Mouse (Mus musculus) limb, embryonic 12.5 days (tissue): ENCODE measurements around the gene Rusc1. TPM values are rescaled to one million over a fixed set of nuclear protein-coding genes. Genes with fewer than 3 reads are reported as not detected.
"Not testable (repeated sequence)": the region's sequence is repeated elsewhere in the genome, so short reads cannot be mapped to it uniquely, and the experiment has no call there.

Experiments
- ATAC-seq: fragments of 200-750 bp; cut with Nextera tagmentation; 2 replicates; pipeline ENCODE4 v1.8.0; 2017; ENCODE audit warnings: low read depth, moderate TSS enrichment; ENCODE audit not compliant: insufficient number of reproducible peaks, insufficient read depth, low FRiP score, low TSS enrichment
- H3K27ac ChIP-seq: fragments of 300-500 bp; sonication (generic); 2 replicates; pipeline ENCODE4 v1.5.1; 2016; ENCODE audit warnings: mild to moderate bottlenecking, moderate library complexity
- H3K27me3 ChIP-seq: fragments of 300-500 bp; sonication (generic); 2 replicates; pipeline ENCODE4 v1.6.1; 2016; ENCODE audit warnings: mild to moderate bottlenecking, moderate library complexity
- H3K36me3 ChIP-seq: fragments of 300-500 bp; sonication (generic); 2 replicates; pipeline ENCODE4 v1.6.1; 2016; ENCODE audit warnings: mild to moderate bottlenecking, moderate library complexity
- H3K4me1 ChIP-seq: fragments of 300-500 bp; sonication (generic); replicated peaks from 2 replicates; pipeline ENCODE4 v1.6.1; 2016
- H3K4me2 ChIP-seq: fragments of 300-500 bp; sonication (generic); 2 replicates; pipeline ENCODE4 v1.6.1; 2016; ENCODE audit warnings: mild to moderate bottlenecking, moderate library complexity
- H3K4me3 ChIP-seq: fragments of 300-500 bp; sonication (generic); replicated peaks from 2 replicates; pipeline ENCODE4 v1.5.1; 2016; ENCODE audit warnings: mild to moderate bottlenecking
- H3K9ac ChIP-seq: fragments of 300-500 bp; sonication (generic); replicated peaks from 2 replicates; pipeline ENCODE4 v1.6.1; 2016; ENCODE audit warnings: mild to moderate bottlenecking, moderate library complexity
- H3K9me3 ChIP-seq: fragments of 300-500 bp; sonication (generic); 2 replicates; pipeline ENCODE4 v1.6.1; 2016; ENCODE audit warnings: mild to moderate bottlenecking, moderate library complexity
- WGBS: fragments of 180-500 bp; shearing (Covaris S2); methylation state at CpG from one replicate; pipeline ENCODE4 v1.1.7; 2016; 5-methylcytosine and 5-hydroxymethylcytosine counted together
- polyA plus RNA-seq: library from polyadenylated mRNA; unstranded; fragments of >200 nt; fragmentation: Nextera tagmentation; extraction: Ambion mirVana; gene quantifications from 2 replicates; pipeline ENCODE4 v1.2.1, GENCODE M21; 2016

Gene Rusc1
- polyA plus RNA-seq, 1 experiment from 2014 or later, result 23.7 TPM

GRCm38 (mm10) chr3:89091811-89092508 lies 1.2 kb downstream of the Rusc1 start:
- Histone ChIP-seq H3K27ac (no peak overlapping the region), H3K27me3 (peaks cover 43% of the 10 kb centered on the region), H3K4me1 (peaks cover 43% of the 10 kb centered on the region), H3K36me3 (peaks cover 35% of the 10 kb centered on the region), H3K4me3 (peak overlapping the region; percentile 65), H3K9ac (peak overlapping the region; percentile 42; the same call in 1 of the 2 replicates), H3K9me3 (no peaks in the 10 kb centered on the region), H3K4me2 (peak overlapping the region; percentile 100)
- 8% methylated on average over 20 of the region's 20 CpGs for WGBS
- ATAC-seq, result no peak

- H3K36me3 ChIP-seq, result peaks cover 32% of the 10 kb centered on the region
- H3K4me3 ChIP-seq, result peak overlapping the region; percentile 65
- H3K4me1 ChIP-seq, result peaks cover 46% of the 10 kb centered on the region
- H3K4me2 ChIP-seq, result peak overlapping the region; percentile 100
- peak; percentile 58 for ATAC-seq
- H3K27ac ChIP-seq, result peak overlapping the region; percentile 80
- no peaks in the 10 kb centered on the region for H3K9me3 ChIP-seq
- WGBS, result under 1% methylated on average over 71 of the region's 74 CpGs
- H3K27me3 ChIP-seq, result peaks cover 43% of the 10 kb centered on the region
- H3K9ac ChIP-seq, result peak overlapping the region; percentile 76
These were observed 2.1 kb downstream of the Rusc1 start for GRCm38 (mm10) chr3:89090694-89091655.

DNA sequence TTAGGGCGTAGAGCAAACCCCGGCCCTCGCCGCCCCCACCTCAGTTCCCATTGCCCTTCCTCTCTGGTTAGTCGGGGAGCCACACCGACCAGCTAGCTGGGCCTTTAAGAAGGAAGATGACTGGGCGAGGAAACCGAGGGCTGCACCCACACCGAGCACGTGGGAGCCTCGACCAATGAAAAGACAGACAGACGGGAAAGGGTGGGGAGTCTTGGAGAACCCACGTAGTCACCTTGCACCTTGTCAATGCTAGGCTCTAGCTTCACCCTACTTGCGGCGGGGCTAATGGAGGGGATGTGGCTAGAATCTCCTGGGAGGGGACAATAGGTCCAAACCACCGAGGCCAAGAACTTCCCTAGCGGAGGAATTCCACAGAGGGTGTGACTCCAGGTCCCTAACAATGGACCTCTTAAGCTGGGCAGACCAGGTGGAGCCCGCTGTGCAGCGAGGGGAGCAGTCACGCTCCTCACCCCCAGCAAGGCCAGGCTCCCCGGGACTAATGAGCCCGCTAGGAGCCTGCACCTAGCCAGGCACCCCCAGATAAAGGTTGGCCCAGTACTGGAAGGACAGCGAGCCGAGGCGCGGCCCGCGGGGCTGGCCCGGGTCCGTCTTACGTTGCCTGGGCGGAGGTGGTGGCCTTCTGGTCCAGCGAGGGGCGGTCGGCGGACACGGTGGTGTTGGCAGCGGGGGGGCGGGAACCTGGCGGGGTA lies 3.1 kb downstream of the Rusc1 start:
- Histone ChIP-seq H3K27ac (peak overlapping the region; percentile 80), H3K9me3 (no peaks in the 10 kb centered on the region), H3K4me2 (peak overlapping the region; percentile 100), H3K36me3 (peaks cover 22% of the 10 kb centered on the region), H3K27me3 (peaks cover 43% of the 10 kb centered on the region), H3K9ac (peak overlapping the region; percentile 76), H3K4me1 (peaks cover 46% of the 10 kb centered on the region), H3K4me3 (peak overlapping the region; percentile 65)
- WGBS, result under 1% methylated on average over 39 of the region's 40 CpGs
- ATAC-seq, result peak; percentile 65

- ATAC-seq, result no peak
- Histone ChIP-seq H3K27me3 (peaks cover 42% of the 10 kb centered on the region), H3K4me1 (peaks cover 46% of the 10 kb centered on the region), H3K36me3 (peaks cover 16% of the 10 kb centered on the region), H3K9ac (no peak overlapping the region; the same call in 1 of the 2 replicates), H3K9me3 (no peaks in the 10 kb centered on the region), H3K27ac (no peak overlapping the region), H3K4me2 (peak overlapping the region; percentile 100), H3K4me3 (peak overlapping the region; percentile 65)
- WGBS, result 54% methylated on average over 14 of the region's 14 CpGs
These were observed 4.1 kb downstream of the Rusc1 start for GRCm38 (mm10) chr3:89088974-89089373.

GRCm38 (mm10) chr3:89087338-89088110 lies 5.6 kb downstream of the Rusc1 start:
- peak overlapping the region; percentile 34; the same call in 1 of the 2 replicates for H3K9ac ChIP-seq
- no peak for ATAC-seq
- H3K4me2 ChIP-seq, result peak overlapping the region; percentile 100
- 25% methylated on average over 21 of the region's 21 CpGs for WGBS
- H3K4me1 ChIP-seq, result peaks cover 37% of the 10 kb centered on the region
- H3K36me3 ChIP-seq, result peaks cover 18% of the 10 kb centered on the region
- H3K27me3 ChIP-seq, result peaks cover 31% of the 10 kb centered on the region
- peak overlapping the region; percentile 5 for H3K4me3 ChIP-seq
- H3K27ac ChIP-seq, result peak overlapping the region; percentile 72
- no peaks in the 10 kb centered on the region for H3K9me3 ChIP-seq

- no peak for ATAC-seq
- Histone ChIP-seq H3K36me3 (peaks cover 38% of the 10 kb centered on the region), H3K4me1 (peaks cover 27% of the 10 kb centered on the region), H3K4me2 (no peak overlapping the region), H3K9ac (no peak overlapping the region), H3K4me3 (no peak overlapping the region), H3K27me3 (peaks cover 17% of the 10 kb centered on the region), H3K9me3 (no peaks in the 10 kb centered on the region), H3K27ac (no peak overlapping the region)
- 83% methylated on average over 12 of the region's 12 CpGs for WGBS
These were observed 8.4 kb downstream of the Rusc1 start for GRCm38 (mm10) chr3:89084654-89085190.

DNA sequence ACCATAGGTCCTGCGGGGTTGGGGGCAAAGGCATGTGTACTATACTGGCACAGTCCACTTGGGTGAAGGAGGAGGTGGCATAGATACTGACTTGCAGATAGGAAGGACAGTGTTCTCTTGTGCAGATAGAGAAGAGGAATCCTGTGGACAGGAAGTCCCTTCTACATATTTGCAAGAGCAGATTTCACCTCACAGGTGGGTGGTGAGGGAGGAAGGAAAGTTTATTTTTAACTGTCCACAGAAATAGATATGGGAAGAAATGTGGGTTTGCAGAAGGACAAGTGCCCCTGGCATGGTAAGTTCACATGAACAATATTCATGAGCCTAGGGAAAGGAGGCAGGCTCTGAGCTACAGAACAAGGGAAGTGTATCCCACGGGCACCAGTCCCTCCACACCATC lies 9.0 kb downstream of the Rusc1 start:
- peaks cover 21% of the 10 kb centered on the region for H3K4me1 ChIP-seq
- no peak for ATAC-seq

GRCm38 (mm10) chr3:89082287-89082686 lies 10.8 kb downstream of the Rusc1 start:
- not testable (repeated sequence) for H3K4me2 ChIP-seq, H3K27me3 ChIP-seq, H3K27ac ChIP-seq, H3K4me3 ChIP-seq, H3K9me3 ChIP-seq, H3K4me1 ChIP-seq, ATAC-seq, H3K9ac ChIP-seq
- H3K36me3 ChIP-seq, result peaks cover 57% of the 10 kb centered on the region

More for the DNA sequence above, 9.0 kb downstream of the Rusc1 start:
- Histone ChIP-seq H3K9me3 (no peaks in the 10 kb centered on the region), H3K27ac (no peak overlapping the region), H3K27me3 (peaks cover 15% of the 10 kb centered on the region), H3K4me2 (no peak overlapping the region), H3K4me3 (no peak overlapping the region), H3K36me3 (peaks cover 44% of the 10 kb centered on the region), H3K9ac (no peak overlapping the region)
- WGBS, result 84% methylated on average over 2 of the region's 2 CpGs

GRCm38 (mm10) chr3:89077383-89077782 lies 15.7 kb downstream of the Rusc1 start:
- H3K4me2 ChIP-seq, result no peak overlapping the region
- no peaks in the 10 kb centered on the region for H3K9me3 ChIP-seq
- no peak overlapping the region for H3K27ac ChIP-seq
- 90% methylated on average over 9 of the region's 9 CpGs for WGBS
- no peaks in the 10 kb centered on the region for H3K27me3 ChIP-seq
- H3K36me3 ChIP-seq, result peaks cover 93% of the 10 kb centered on the region
- no peak overlapping the region for H3K9ac ChIP-seq
- no peak for ATAC-seq
- H3K4me1 ChIP-seq, result no peaks in the 10 kb centered on the region
- no peak overlapping the region for H3K4me3 ChIP-seq

DNA sequence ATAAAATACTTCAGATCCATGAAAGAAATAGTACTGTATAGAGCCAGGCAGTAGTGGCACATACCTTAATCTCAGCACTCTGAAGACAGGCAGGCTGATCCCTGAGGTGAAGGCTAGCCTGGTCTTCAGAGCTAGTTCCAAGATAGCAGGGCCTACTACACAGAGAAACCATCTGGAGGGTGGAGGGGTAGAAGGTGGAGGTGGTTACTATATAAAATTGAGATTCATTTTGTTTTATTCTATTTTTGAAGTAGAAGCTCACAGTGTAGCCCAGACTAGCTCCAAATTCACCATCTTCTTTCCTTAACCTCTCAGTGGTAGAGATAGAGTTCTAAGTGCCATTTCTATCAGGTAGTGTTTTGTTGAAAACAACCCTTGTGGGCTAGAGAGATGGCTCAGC lies 25.8 kb downstream of the Rusc1 start:
- no peaks in the 10 kb centered on the region for H3K27me3 ChIP-seq
- peaks cover 96% of the 10 kb centered on the region for H3K36me3 ChIP-seq
- no peak overlapping the region for H3K4me3 ChIP-seq
- H3K9me3 ChIP-seq, result no peaks in the 10 kb centered on the region
- H3K4me2 ChIP-seq, result no peak overlapping the region
- no peaks in the 10 kb centered on the region for H3K4me1 ChIP-seq
- H3K9ac ChIP-seq, result no peak overlapping the region
- no peak for ATAC-seq
- H3K27ac ChIP-seq, result no peak overlapping the region
